Mouse (Mus musculus) kidney, postnatal 0 days (tissue): Measurements from ENCODE around the gene Nr1h3. TPM values are rescaled to one million over a fixed set of nuclear protein-coding genes. Genes with fewer than 3 reads are reported as not detected.

Experiments used
- ATAC-seq: fragments of 200-750 bp; cut with Nextera tagmentation; replicated peaks from 2 replicates; pipeline ENCODE4 v1.8.0; 2017; ENCODE audit warnings: low read depth, moderate number of reproducible peaks, moderate TSS enrichment, moderate library complexity; ENCODE audit not compliant: low FRiP score
- DNase-seq: peaks from one replicate; pipeline ENCODE4 v3.0.0-alpha.2; 2016; ENCODE audit warnings: low spot score
- H3K27ac ChIP-seq: fragments of 300-500 bp; sonication (generic); 2 replicates; pipeline ENCODE4 v1.5.1; 2014; ENCODE audit warnings: mild to moderate bottlenecking
- H3K27me3 ChIP-seq: fragments of 300-500 bp; sonication (generic); 2 replicates; pipeline ENCODE4 v1.6.1; 2014; ENCODE audit warnings: low read length, mixed read lengths; ENCODE audit not compliant: insufficient read depth
- H3K36me3 ChIP-seq: fragments of 300-500 bp; sonication (generic); 2 replicates; pipeline ENCODE4 v1.6.1; 2014; ENCODE audit warnings: low read length, mixed read lengths; ENCODE audit not compliant: insufficient read depth
- H3K4me1 ChIP-seq: fragments of 300-500 bp; sonication (generic); replicated peaks from 2 replicates; pipeline ENCODE4 v1.6.1; 2014; ENCODE audit warnings: antibody characterized with exemption, low read length, mixed read lengths; ENCODE audit not compliant: insufficient read depth
- H3K4me2 ChIP-seq: fragments of 300-500 bp; sonication (generic); 2 replicates; pipeline ENCODE4 v1.6.1; 2014; ENCODE audit warnings: mild to moderate bottlenecking, low read length, moderate library complexity, mixed read lengths
- H3K4me3 ChIP-seq: fragments of 300-500 bp; sonication (generic); replicated peaks from 2 replicates; pipeline ENCODE4 v1.5.1; 2014; ENCODE audit warnings: low read depth, low read length
- H3K9ac ChIP-seq: fragments of 300-500 bp; sonication (generic); 2 replicates; pipeline ENCODE4 v1.6.1; 2014; ENCODE audit warnings: low read depth, low read length
- H3K9me3 ChIP-seq: fragments of 300-500 bp; sonication (generic); replicated peaks from 2 replicates; pipeline ENCODE4 v1.6.1; 2016; ENCODE audit warnings: low read length, inconsistent platforms, mixed read lengths
- CTCF ChIP-seq: IDR thresholded peaks from 2 replicates; pipeline ENCODE4 v1.5.1; 2016; ENCODE audit warnings: antibody characterized with exemption, low read depth, mild to moderate bottlenecking, moderate library complexity
- WGBS: fragments of 180-500 bp; shearing (Covaris S2); extraction: QIAGEN DNeasy Blood & Tissue Kit; methylation state at CpG from one replicate; pipeline ENCODE4 v1.1.7; 2014; 5-methylcytosine and 5-hydroxymethylcytosine counted together
- polyA plus RNA-seq: library from polyadenylated mRNA; unstranded; fragments of >200 nt; fragmentation: Nextera tagmentation; extraction: Ambion mirVana; gene quantifications from 2 replicates; pipeline ENCODE4 v1.2.1, GENCODE M21; 2015

Nr1h3 gene
- polyA plus RNA-seq, 1 experiment from 2014 or later = 4.1 TPM

GRCm38 (mm10) chr2:91182016-91182404 is 20.6 kb downstream of the Nr1h3 start:
- WGBS = 10% methylated on average over 8 of the region's 8 CpGs
- Histone ChIP-seq H3K9ac (peak overlapping the region; percentile 68), H3K4me3 (peak overlapping the region; percentile 81), H3K9me3 (no peaks in the 10 kb centered on the region), H3K27ac (no peak overlapping the region), H3K4me2 (peak overlapping the region; percentile 95), H3K27me3 (no peaks in the 10 kb centered on the region), H3K36me3 (no peaks in the 10 kb centered on the region), H3K4me1 (peaks cover 4% of the 10 kb centered on the region; the same call in 1 of the 2 replicates)
- DNase-seq = no peak
- TF ChIP-seq CTCF = no peak
- no peak for ATAC-seq

GRCm38 (mm10) chr2:91180706-91181105 is 21.9 kb downstream of the Nr1h3 start:
- Histone ChIP-seq H3K9me3 (no peaks in the 10 kb centered on the region), H3K4me1 (peaks cover 4% of the 10 kb centered on the region; the same call in 1 of the 2 replicates), H3K9ac (no peak overlapping the region), H3K4me2 (no peak overlapping the region), H3K4me3 (no peak overlapping the region), H3K27me3 (no peaks in the 10 kb centered on the region), H3K27ac (no peak overlapping the region), H3K36me3 (no peaks in the 10 kb centered on the region)
- WGBS = 79% methylated on average over 5 of the region's 5 CpGs
- no peak for TF ChIP-seq CTCF
- DNase-seq (no peak), ATAC-seq (no peak)

- Histone ChIP-seq H3K4me2 (no peak overlapping the region), H3K36me3 (no peaks in the 10 kb centered on the region), H3K4me3 (no peak overlapping the region), H3K9me3 (no peaks in the 10 kb centered on the region), H3K27me3 (no peaks in the 10 kb centered on the region), H3K27ac (no peak overlapping the region), H3K9ac (no peak overlapping the region), H3K4me1 (peaks cover 4% of the 10 kb centered on the region; the same call in 1 of the 2 replicates)
- WGBS = 42% methylated on average over 4 of the region's 4 CpGs
- DNase-seq (peak; percentile 33), ATAC-seq (no peak)
- no peak for TF ChIP-seq CTCF
Observed at GRCm38 (mm10) chr2:91179825-91180224, 22.8 kb downstream of the Nr1h3 start.

DNA sequence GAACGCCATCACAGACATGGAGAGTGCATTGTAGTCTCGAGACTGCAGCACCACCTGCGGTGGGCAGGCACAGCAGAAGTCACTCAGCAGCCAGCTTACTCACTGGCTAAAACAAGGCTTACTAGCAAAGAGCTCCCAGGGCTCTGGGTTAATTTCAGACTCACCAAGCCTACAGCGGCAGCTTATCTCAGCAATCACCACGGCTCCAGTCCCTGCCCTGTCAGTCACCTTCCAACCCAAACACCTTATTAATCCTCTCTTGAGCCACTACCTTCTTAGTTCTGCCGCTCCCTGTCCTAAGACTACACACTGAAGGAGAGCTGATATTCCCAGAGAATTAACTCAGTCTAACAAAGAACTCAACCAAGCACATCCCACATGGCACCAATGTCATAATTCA is 26.4 kb downstream of the Nr1h3 start:
- no peak overlapping the region for H3K9ac ChIP-seq

GRCm38 (mm10) chr2:91175490-91175889 is 27.1 kb downstream of the Nr1h3 start:
- TF ChIP-seq CTCF = no peak
- H3K27ac ChIP-seq = no peak overlapping the region
- DNase-seq (no peak), ATAC-seq (no peak)
- 91% methylated on average over 4 of the region's 4 CpGs for WGBS
- no peaks in the 10 kb centered on the region for H3K27me3 ChIP-seq
- no peak overlapping the region for H3K4me3 ChIP-seq
- H3K36me3 ChIP-seq = no peaks in the 10 kb centered on the region
- H3K9ac ChIP-seq = no peak overlapping the region
- no peaks in the 10 kb centered on the region for H3K9me3 ChIP-seq
- no peaks in the 10 kb centered on the region for H3K4me1 ChIP-seq
- no peak overlapping the region for H3K4me2 ChIP-seq

More for the DNA sequence above, 26.4 kb downstream of the Nr1h3 start:
- H3K4me3 ChIP-seq = no peak overlapping the region
- no peak overlapping the region for H3K27ac ChIP-seq
- H3K4me2 ChIP-seq = no peak overlapping the region
- no peaks in the 10 kb centered on the region for H3K9me3 ChIP-seq
- no peak for TF ChIP-seq CTCF
- DNase-seq (no peak), ATAC-seq (no peak)
- WGBS = 82% methylated on average over 6 of the region's 6 CpGs
- H3K4me1 ChIP-seq = no peaks in the 10 kb centered on the region
- no peaks in the 10 kb centered on the region for H3K27me3 ChIP-seq
- no peaks in the 10 kb centered on the region for H3K36me3 ChIP-seq

- DNase-seq (no peak), ATAC-seq (no peak)
- Histone ChIP-seq H3K9ac (no peak overlapping the region), H3K36me3 (peaks cover 14% of the 10 kb centered on the region; the same call in 1 of the 2 replicates), H3K27ac (no peak overlapping the region), H3K4me2 (no peak overlapping the region), H3K4me3 (no peak overlapping the region), H3K27me3 (no peaks in the 10 kb centered on the region), H3K4me1 (no peaks in the 10 kb centered on the region), H3K9me3 (no peaks in the 10 kb centered on the region)
- TF ChIP-seq CTCF = no peak
- 85% methylated on average over 25 of the region's 25 CpGs for WGBS
Observed at GRCm38 (mm10) chr2:91169587-91170322, 32.9 kb downstream of the Nr1h3 start.
